Mouse (Mus musculus) midbrain, embryonic 16.5 days (tissue): Measurements from ENCODE around the gene Nyap2. TPM values are rescaled to one million over a fixed set of nuclear protein-coding genes. Genes with fewer than 3 reads are reported as not detected.
A peak's percentile ranks its signal among the peaks of the same experiment; 100 is the strongest.

ENCODE experiments used
- ATAC-seq: fragments of 200-750 bp; cut with Nextera tagmentation; 2 replicates; pipeline ENCODE4 v1.8.0; 2017; ENCODE audit warnings: moderate TSS enrichment
- H3K27ac ChIP-seq: fragments of 300-500 bp; sonication (generic); 2 replicates; pipeline ENCODE4 v1.5.1; 2014; ENCODE audit warnings: mild to moderate bottlenecking, low read length, mixed read lengths
- H3K27me3 ChIP-seq: fragments of 300-500 bp; sonication (generic); 2 replicates; pipeline ENCODE4 v1.6.1; 2014; ENCODE audit warnings: low read depth, low read length, mixed read lengths; ENCODE audit not compliant: control insufficient read depth, insufficient read depth
- H3K36me3 ChIP-seq: fragments of 300-500 bp; sonication (generic); 2 replicates; pipeline ENCODE4 v1.6.1; 2014; ENCODE audit warnings: mild to moderate bottlenecking, low read length, moderate library complexity, mixed read lengths; ENCODE audit not compliant: control insufficient read depth, insufficient read depth
- H3K4me1 ChIP-seq: fragments of 300-500 bp; sonication (generic); 2 replicates; pipeline ENCODE4 v1.6.1; 2014; ENCODE audit warnings: mild to moderate bottlenecking, low read length, mixed read lengths; ENCODE audit not compliant: control insufficient read depth, insufficient read depth
- H3K4me2 ChIP-seq: fragments of 300-500 bp; sonication (generic); 2 replicates; pipeline ENCODE4 v1.6.1; 2014; ENCODE audit warnings: mild to moderate bottlenecking, low read length, mixed read lengths
- H3K4me3 ChIP-seq: fragments of 300-500 bp; sonication (generic); 2 replicates; pipeline ENCODE4 v1.5.1; 2014; ENCODE audit warnings: low read depth, mild to moderate bottlenecking, low read length, moderate library complexity, mixed read lengths
- H3K9ac ChIP-seq: fragments of 300-500 bp; sonication (generic); 2 replicates; pipeline ENCODE4 v1.6.1; 2014; ENCODE audit warnings: low read depth, low read length, mixed read lengths
- H3K9me3 ChIP-seq: fragments of 300-500 bp; sonication (generic); replicated peaks from 2 replicates; pipeline ENCODE4 v1.6.1; 2014; ENCODE audit warnings: mild to moderate bottlenecking, low read length, mixed read lengths; ENCODE audit not compliant: control insufficient read depth, poor library complexity, severe bottlenecking
- WGBS: fragments of 180-500 bp; shearing (Covaris S2); extraction: QIAGEN DNeasy Blood & Tissue Kit; methylation state at CpG from one replicate; pipeline ENCODE4 v1.1.7; 2014; 5-methylcytosine and 5-hydroxymethylcytosine counted together
- polyA plus RNA-seq: library from polyadenylated mRNA; unstranded; fragments of >200 nt; fragmentation: Nextera tagmentation; extraction: Ambion mirVana; gene quantifications from 2 replicates; pipeline ENCODE4 v1.2.1, GENCODE M21; 2015

Gene Nyap2
- polyA plus RNA-seq, 1 experiment from 2014 or later = 13.6 TPM

DNA sequence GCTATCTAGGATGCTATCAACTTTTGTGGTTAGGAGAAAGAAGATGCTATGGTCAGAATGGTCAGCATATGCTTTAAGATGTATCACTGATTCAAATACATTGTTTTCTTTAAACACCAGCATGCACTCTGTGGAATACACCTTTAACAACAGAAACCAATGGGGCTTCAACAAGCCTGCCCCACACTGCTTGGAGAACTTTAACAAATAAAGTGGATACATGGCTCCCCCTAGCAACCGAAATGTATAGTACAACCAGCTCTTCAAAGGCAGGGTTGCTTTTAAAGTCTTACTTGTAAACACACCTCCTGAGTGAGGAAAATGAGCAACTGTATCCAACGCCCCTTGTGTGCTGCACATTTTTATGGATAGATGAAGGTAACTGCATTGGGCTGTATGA is 224.9 kb downstream of the Nyap2 start:
- Histone ChIP-seq H3K4me3 (no peak overlapping the region), H3K4me1 (no peaks in the 10 kb centered on the region)
- WGBS = 4% methylated on average over 2 of the region's 2 CpGs

GRCm38 (mm10) chr1:81303389-81303788 is 226.6 kb downstream of the Nyap2 start:
- 53% methylated on average over 3 of the region's 3 CpGs for WGBS
- no peak for ATAC-seq

More for the DNA sequence above, 224.9 kb downstream of the Nyap2 start:
- no peaks in the 10 kb centered on the region for H3K9me3 ChIP-seq
- no peak overlapping the region for H3K9ac ChIP-seq
- no peaks in the 10 kb centered on the region for H3K27me3 ChIP-seq
- H3K4me2 ChIP-seq = no peak overlapping the region
- H3K36me3 ChIP-seq = no peaks in the 10 kb centered on the region
- H3K27ac ChIP-seq = no peak overlapping the region
- ATAC-seq = peak; percentile 46; the same call in 1 of the 2 replicates

DNA sequence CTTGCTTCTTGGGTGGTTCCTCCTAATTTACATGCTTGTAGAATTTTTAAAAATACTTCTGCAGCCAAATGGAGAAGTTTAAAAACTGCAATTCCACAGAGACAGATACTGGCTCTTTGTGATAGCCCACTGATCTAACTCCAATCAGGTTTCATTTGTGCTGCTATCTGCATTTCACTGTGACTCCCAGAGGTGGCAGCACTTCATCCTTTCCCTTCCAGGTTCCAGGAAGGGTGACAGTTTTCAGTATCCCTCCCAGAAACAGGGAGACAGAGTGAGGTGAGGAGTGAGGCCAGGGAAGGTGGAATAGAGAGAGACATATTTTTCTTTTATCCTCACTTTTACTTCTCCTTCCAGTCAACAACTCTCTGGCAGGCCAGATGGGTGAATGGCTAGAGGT is 230.7 kb downstream of the Nyap2 start:
- Histone ChIP-seq H3K36me3 (no peaks in the 10 kb centered on the region), H3K27ac (no peak overlapping the region), H3K9me3 (no peaks in the 10 kb centered on the region), H3K4me1 (no peaks in the 10 kb centered on the region), H3K9ac (no peak overlapping the region), H3K27me3 (no peaks in the 10 kb centered on the region), H3K4me2 (no peak overlapping the region), H3K4me3 (no peak overlapping the region)
- ATAC-seq = no peak

More at GRCm38 (mm10) chr1:81303389-81303788, 226.6 kb downstream of the Nyap2 start:
- no peaks in the 10 kb centered on the region for H3K36me3 ChIP-seq
- no peaks in the 10 kb centered on the region for H3K9me3 ChIP-seq
- no peak overlapping the region for H3K4me3 ChIP-seq
- H3K27ac ChIP-seq = no peak overlapping the region
- H3K4me1 ChIP-seq = no peaks in the 10 kb centered on the region
- no peak overlapping the region for H3K4me2 ChIP-seq
- H3K9ac ChIP-seq = no peak overlapping the region
- H3K27me3 ChIP-seq = no peaks in the 10 kb centered on the region

DNA sequence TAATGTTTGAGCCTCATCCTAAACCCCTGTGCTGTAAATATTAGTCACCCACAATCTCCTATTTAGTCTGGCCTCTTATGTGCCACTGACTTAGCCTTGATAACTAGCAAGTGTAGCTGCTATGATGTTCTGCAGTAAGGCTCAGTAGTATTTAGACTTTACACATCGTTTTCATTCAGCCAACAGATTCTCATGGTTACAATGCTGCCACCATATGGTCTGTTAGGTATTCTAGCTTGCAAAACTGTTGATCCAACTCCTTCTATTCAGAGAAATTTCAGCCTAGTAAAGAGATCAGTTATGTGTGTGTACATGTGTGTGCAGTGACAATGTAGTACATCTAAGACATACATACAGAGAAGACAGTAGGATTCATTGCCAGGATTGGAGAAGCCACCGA is 231.2 kb downstream of the Nyap2 start:
- Histone ChIP-seq H3K4me1 (no peaks in the 10 kb centered on the region), H3K9ac (no peak overlapping the region), H3K36me3 (no peaks in the 10 kb centered on the region), H3K27me3 (no peaks in the 10 kb centered on the region), H3K27ac (no peak overlapping the region), H3K9me3 (no peaks in the 10 kb centered on the region), H3K4me2 (no peak overlapping the region), H3K4me3 (no peak overlapping the region)
- 58% methylated on average over 2 of the region's 2 CpGs for WGBS
- no peak for ATAC-seq

DNA sequence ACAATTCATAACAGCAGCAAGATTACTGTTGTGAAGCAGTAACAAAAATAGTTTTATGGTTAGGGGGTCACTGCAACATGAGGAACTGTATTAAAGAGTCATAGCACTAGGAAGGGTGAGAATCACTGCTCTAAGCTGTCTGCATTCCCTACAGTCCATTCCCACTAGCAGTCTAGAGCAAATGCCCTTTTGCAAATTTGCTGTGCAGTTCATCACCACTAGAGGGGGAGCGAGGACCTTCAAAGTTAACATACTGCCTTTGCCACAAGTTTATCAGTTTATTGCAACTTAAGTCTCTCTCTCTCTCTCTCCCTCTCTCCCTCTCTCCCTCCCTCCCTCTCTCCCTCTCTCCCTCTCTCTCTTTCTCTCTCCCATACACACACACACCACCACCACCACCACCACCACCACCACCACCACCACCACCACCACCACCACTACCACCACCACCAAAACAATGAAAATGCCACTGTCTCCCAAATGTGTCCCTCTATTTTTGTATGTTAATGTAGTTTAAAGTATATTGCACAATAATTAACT is 233.4 kb downstream of the Nyap2 start:
- WGBS = 0% methylated on average over 1 of the region's 1 CpGs

DNA sequence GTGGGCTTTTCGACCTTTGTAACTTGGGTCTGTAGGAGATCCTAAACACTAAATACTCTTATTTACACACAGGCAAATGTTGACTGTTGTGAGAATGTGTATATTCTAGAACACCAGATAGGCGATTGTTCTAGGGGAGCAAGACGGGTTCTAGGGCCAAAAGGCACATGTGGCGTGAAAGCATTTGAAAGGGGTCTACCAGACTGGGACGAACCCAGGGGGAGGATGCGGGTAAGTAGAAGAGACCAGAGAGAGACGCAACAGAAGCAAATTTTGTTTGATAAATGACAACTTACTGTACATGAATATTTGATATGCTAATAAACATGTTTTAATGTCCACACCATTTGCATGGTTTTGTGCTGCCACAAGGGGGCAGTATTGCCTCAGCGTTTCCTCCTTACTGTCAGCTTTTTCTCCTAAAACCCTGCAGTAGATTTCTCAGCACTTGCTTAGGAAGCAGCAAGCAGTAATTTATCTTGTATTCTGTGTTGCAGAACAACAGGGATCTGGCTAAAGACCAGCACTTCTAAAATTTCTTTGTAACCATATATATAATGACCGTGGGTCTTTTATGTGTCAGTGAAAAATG is 239.7 kb downstream of the Nyap2 start:
- Histone ChIP-seq H3K27ac (no peak overlapping the region), H3K9ac (no peak overlapping the region), H3K36me3 (no peaks in the 10 kb centered on the region), H3K27me3 (no peaks in the 10 kb centered on the region), H3K4me2 (no peak overlapping the region), H3K4me3 (no peak overlapping the region), H3K4me1 (peaks cover 6% of the 10 kb centered on the region), H3K9me3 (no peaks in the 10 kb centered on the region)
- WGBS = 54% methylated on average over 9 of the region's 9 CpGs
- peak; percentile 86 for ATAC-seq

More for the DNA sequence above, 233.4 kb downstream of the Nyap2 start:
- no peak overlapping the region for H3K27ac ChIP-seq
- no peaks in the 10 kb centered on the region for H3K27me3 ChIP-seq
- no peak overlapping the region for H3K9ac ChIP-seq
- H3K36me3 ChIP-seq = no peaks in the 10 kb centered on the region
- H3K4me2 ChIP-seq = no peak overlapping the region
- no peak overlapping the region for H3K4me3 ChIP-seq
- peak; percentile 81 for ATAC-seq
- no peaks in the 10 kb centered on the region for H3K9me3 ChIP-seq
- no peaks in the 10 kb centered on the region for H3K4me1 ChIP-seq

DNA sequence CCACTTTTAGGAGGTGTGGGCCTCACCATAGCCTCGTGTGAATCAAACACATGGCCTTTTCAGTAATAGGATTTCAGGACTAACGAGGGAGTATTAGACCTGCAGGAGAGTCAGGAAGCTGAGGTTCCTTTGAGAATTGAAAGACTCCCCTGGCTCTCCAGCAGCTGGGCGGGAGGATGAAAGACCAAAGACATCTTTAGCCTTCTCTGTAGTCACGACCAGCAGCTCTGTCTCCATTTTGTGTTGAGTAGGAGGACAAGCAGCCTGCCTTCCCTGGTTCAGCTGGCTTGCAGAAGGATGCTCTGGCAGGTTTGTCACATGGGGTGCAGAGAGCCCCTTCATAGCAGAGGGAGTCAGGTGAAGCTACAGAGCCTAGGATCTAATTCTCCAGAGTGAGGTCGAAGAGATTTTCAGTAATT is 240.3 kb downstream of the Nyap2 start:
- Histone ChIP-seq H3K9ac (no peak overlapping the region), H3K4me3 (no peak overlapping the region), H3K27ac (no peak overlapping the region; the same call in 1 of the 2 replicates), H3K4me1 (peaks cover 6% of the 10 kb centered on the region), H3K9me3 (no peaks in the 10 kb centered on the region), H3K27me3 (no peaks in the 10 kb centered on the region), H3K36me3 (no peaks in the 10 kb centered on the region), H3K4me2 (no peak overlapping the region)
- ATAC-seq = peak; percentile 70
- WGBS = 29% methylated on average over 5 of the region's 5 CpGs

DNA sequence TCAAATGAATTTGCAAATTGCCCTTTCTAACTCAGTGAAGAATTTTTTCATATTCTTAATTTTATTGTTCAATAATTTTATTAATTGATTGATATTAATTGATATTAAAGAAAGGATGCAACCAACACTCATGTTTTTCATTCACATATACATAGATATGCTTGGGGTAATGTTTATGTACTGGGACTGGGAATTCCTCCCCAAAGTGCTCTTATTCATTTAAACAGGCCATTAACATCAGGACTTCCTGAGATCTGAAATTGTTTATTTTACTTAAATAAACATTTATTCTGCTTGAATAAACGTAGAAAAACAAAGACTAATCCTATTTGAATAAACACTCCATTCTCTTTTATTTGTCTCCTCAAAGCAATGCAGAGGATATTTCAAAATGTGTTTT is 311.0 kb downstream of the Nyap2 start:
- Histone ChIP-seq H3K27me3 (no peaks in the 10 kb centered on the region), H3K4me2 (no peak overlapping the region), H3K27ac (no peak overlapping the region), H3K36me3 (no peaks in the 10 kb centered on the region), H3K9ac (no peak overlapping the region), H3K9me3 (no peaks in the 10 kb centered on the region), H3K4me3 (no peak overlapping the region), H3K4me1 (no peaks in the 10 kb centered on the region)
- WGBS = 51% methylated on average over 1 of the region's 1 CpGs
- no peak for ATAC-seq
